Mouse (Mus musculus): Measurements from ENCODE around the gene Calcoco1.
A peak's percentile ranks its signal among the peaks of the same experiment; 100 is the strongest.

The Calcoco1 gene

GRCm38 (mm10) chr15:102721980-102722475, at the start of gene Calcoco1:
Gene Calcoco1, minus strand, starts transcription at chr15:102722178.
- peak; percentile 96 to 97 for DNase-seq (ENCODE audit: low spot score in 2 of 2)

GRCm38 (mm10) chr15:102770866-102771265, 48.9 kb upstream of the Calcoco1 start:
- no peak for DNase-seq (ENCODE audit: low spot score in 2 of 2)

GRCm38 (mm10) chr15:102765207-102765606, 43.2 kb upstream of the Calcoco1 start:
- no peak for DNase-seq (ENCODE audit: low spot score in 2 of 2)

GRCm38 (mm10) chr15:102761745-102762378, 39.9 kb upstream of the Calcoco1 start:
- DNase-seq (ENCODE audit: low spot score in 2 of 2) = peak in 1 of 2 experiments; percentile 62

- DNase-seq (ENCODE audit: low spot score in 2 of 2) = no peak
Observed at GRCm38 (mm10) chr15:102757686-102758085, 35.7 kb upstream of the Calcoco1 start.

- no peak for DNase-seq (ENCODE audit: low spot score in 2 of 2)
Observed at GRCm38 (mm10) chr15:102755053-102755452, 33.1 kb upstream of the Calcoco1 start.

GRCm38 (mm10) chr15:102754361-102754760, 32.4 kb upstream of the Calcoco1 start:
- no peak for DNase-seq (ENCODE audit: low spot score in 2 of 2)

GRCm38 (mm10) chr15:102753170-102753569, 31.2 kb upstream of the Calcoco1 start:
- DNase-seq (ENCODE audit: low spot score in 2 of 2) = no peak

- no peak for DNase-seq (ENCODE audit: low spot score in 2 of 2)
Observed at GRCm38 (mm10) chr15:102752164-102752563, 30.2 kb upstream of the Calcoco1 start.

GRCm38 (mm10) chr15:102750241-102750640, 28.3 kb upstream of the Calcoco1 start:
- no peak for DNase-seq (ENCODE audit: low spot score in 2 of 2)

GRCm38 (mm10) chr15:102749103-102749502, 27.1 kb upstream of the Calcoco1 start:
- DNase-seq (ENCODE audit: low spot score in 2 of 2) = no peak

GRCm38 (mm10) chr15:102747853-102748252, 25.9 kb upstream of the Calcoco1 start:
- DNase-seq (ENCODE audit: low spot score in 2 of 2) = no peak

GRCm38 (mm10) chr15:102747286-102747640, 25.3 kb upstream of the Calcoco1 start:
- DNase-seq (ENCODE audit: low spot score in 2 of 2) = no peak

- DNase-seq (ENCODE audit: low spot score in 2 of 2) = peak in 1 of 2 experiments; percentile 75
Observed at GRCm38 (mm10) chr15:102746488-102747285, 24.7 kb upstream of the Calcoco1 start.

GRCm38 (mm10) chr15:102746126-102746487, 24.1 kb upstream of the Calcoco1 start:
- DNase-seq (ENCODE audit: low spot score in 2 of 2) = no peak

GRCm38 (mm10) chr15:102745387-102745786, 23.4 kb upstream of the Calcoco1 start:
- no peak for DNase-seq (ENCODE audit: low spot score in 2 of 2)

- no peak for DNase-seq (ENCODE audit: low spot score in 2 of 2)
Observed at GRCm38 (mm10) chr15:102744831-102745230, 22.9 kb upstream of the Calcoco1 start.

- DNase-seq (ENCODE audit: low spot score in 2 of 2) = no peak
Observed at GRCm38 (mm10) chr15:102744416-102744815, 22.4 kb upstream of the Calcoco1 start.

GRCm38 (mm10) chr15:102743996-102744395, 22.0 kb upstream of the Calcoco1 start:
- no peak for DNase-seq (ENCODE audit: low spot score in 2 of 2)

GRCm38 (mm10) chr15:102743196-102743595, 21.2 kb upstream of the Calcoco1 start:
- DNase-seq (ENCODE audit: low spot score in 2 of 2) = no peak

- peak in 1 of 2 experiments; percentile 95 for DNase-seq (ENCODE audit: low spot score in 2 of 2)
Observed at GRCm38 (mm10) chr15:102742589-102742988, 20.6 kb upstream of the Calcoco1 start.

- peak in 1 of 2 experiments; percentile 77 for DNase-seq (ENCODE audit: low spot score in 2 of 2)
Observed at GRCm38 (mm10) chr15:102739520-102740297, 17.7 kb upstream of the Calcoco1 start.

Measured in left cerebral cortex, adult 9 months (tissue).